Mouse (Mus musculus) lung, embryonic 15.5 days (tissue): ENCODE results near the gene Slc27a3. TPM values are rescaled to one million over a fixed set of nuclear protein-coding genes. Genes with fewer than 3 reads are reported as not detected.

Experiments used
- ATAC-seq: fragments of 200-750 bp; cut with Nextera tagmentation; 2 replicates; pipeline ENCODE4 v1.8.0; 2017; ENCODE audit warnings: moderate number of reproducible peaks, borderline replicate concordance; ENCODE audit not compliant: low FRiP score, low TSS enrichment; ENCODE audit errors: extremely low read depth
- H3K27ac ChIP-seq: fragments of 300-500 bp; sonication (generic); 2 replicates; pipeline ENCODE4 v1.5.1; 2015; ENCODE audit warnings: moderate library complexity, mild to moderate bottlenecking, inconsistent platforms
- H3K27me3 ChIP-seq: fragments of 300-500 bp; sonication (generic); 2 replicates; pipeline ENCODE4 v1.6.1; 2015; ENCODE audit warnings: inconsistent platforms
- H3K36me3 ChIP-seq: fragments of 300-500 bp; sonication (generic); 2 replicates; pipeline ENCODE4 v1.6.1; 2015; ENCODE audit warnings: inconsistent platforms
- H3K4me1 ChIP-seq: fragments of 300-500 bp; sonication (generic); 2 replicates; pipeline ENCODE4 v1.6.1; 2015; ENCODE audit warnings: inconsistent platforms
- H3K4me2 ChIP-seq: fragments of 300-500 bp; sonication (generic); 2 replicates; pipeline ENCODE4 v1.6.1; 2015; ENCODE audit warnings: inconsistent platforms, mild to moderate bottlenecking, moderate library complexity
- H3K4me3 ChIP-seq: fragments of 300-500 bp; sonication (generic); 2 replicates; pipeline ENCODE4 v1.5.1; 2015; ENCODE audit warnings: mild to moderate bottlenecking, inconsistent platforms
- H3K9ac ChIP-seq: fragments of 300-500 bp; sonication (generic); 2 replicates; pipeline ENCODE4 v1.6.1; 2015; ENCODE audit warnings: inconsistent platforms
- H3K9me3 ChIP-seq: fragments of 300-500 bp; sonication (generic); 2 replicates; pipeline ENCODE4 v1.6.1; 2016; ENCODE audit warnings: inconsistent platforms
- WGBS: fragments of 180-500 bp; shearing (Covaris S2); methylation state at CpG from one replicate; pipeline ENCODE4 v1.1.7; 2015; 5-methylcytosine and 5-hydroxymethylcytosine counted together
- polyA plus RNA-seq: library from polyadenylated mRNA; unstranded; fragments of >200 nt; fragmentation: Nextera tagmentation; extraction: Ambion mirVana; gene quantifications from 2 replicates; pipeline ENCODE4 v1.2.1, GENCODE M21; 2015

Slc27a3 gene
- polyA plus RNA-seq, 1 experiment from 2014 or later: 25.8 TPM

DNA sequence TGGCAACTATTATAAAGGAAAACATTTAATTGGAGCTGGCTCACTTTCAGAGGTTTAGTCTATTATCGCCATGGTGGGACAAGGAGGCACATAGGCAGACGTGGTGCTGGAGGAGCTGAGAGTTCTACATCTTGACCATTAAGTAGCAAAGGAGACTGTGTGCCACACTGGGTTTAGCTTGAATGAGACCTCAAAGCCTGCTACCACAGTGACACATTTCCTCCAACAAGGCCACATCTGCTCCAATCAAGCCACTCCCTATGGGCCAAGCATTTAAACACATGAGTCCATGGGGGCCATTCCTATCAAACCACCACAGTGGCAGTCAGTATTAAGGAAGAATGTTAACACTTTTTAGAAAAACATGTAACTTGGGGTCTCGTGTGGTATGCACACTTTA, 51.5 kb downstream of the Slc27a3 start:
- no peak for ATAC-seq

DNA sequence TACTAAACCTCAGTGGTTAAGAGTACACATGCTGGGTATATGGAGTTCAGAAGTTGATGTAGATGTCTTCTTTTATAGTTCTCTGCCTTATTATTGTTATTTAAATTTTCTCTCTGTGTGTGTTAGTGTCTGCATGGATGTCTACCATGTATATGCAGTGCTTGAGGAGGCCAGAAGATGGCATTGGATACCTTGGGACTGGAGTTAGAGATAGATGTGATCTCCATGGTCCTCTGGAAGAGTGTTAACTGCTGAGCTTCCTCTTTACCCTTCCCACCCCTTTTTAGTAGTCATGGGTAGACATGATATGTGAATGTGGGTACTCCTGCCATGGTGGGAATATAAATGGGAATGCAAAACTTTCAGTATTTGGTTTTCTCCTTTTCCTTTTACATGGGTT, 54.2 kb downstream of the Slc27a3 start:
- H3K27me3 ChIP-seq: no peaks in the 10 kb centered on the region
- H3K4me3 ChIP-seq: no peak overlapping the region
- no peaks in the 10 kb centered on the region for H3K4me1 ChIP-seq
- no peaks in the 10 kb centered on the region for H3K36me3 ChIP-seq
- H3K4me2 ChIP-seq: no peak overlapping the region
- no peak overlapping the region for H3K9ac ChIP-seq
- H3K27ac ChIP-seq: no peak overlapping the region
- no peak for ATAC-seq
- H3K9me3 ChIP-seq: no peaks in the 10 kb centered on the region

More for the DNA sequence above, 51.5 kb downstream of the Slc27a3 start:
- WGBS: 67% methylated on average over 3 of the region's 3 CpGs
- Histone ChIP-seq H3K9me3 (no peaks in the 10 kb centered on the region), H3K27ac (no peak overlapping the region), H3K9ac (no peak overlapping the region), H3K27me3 (no peaks in the 10 kb centered on the region), H3K4me2 (no peak overlapping the region), H3K4me3 (no peak overlapping the region), H3K4me1 (no peaks in the 10 kb centered on the region), H3K36me3 (peaks cover 14% of the 10 kb centered on the region)

Other genes starting within 250 kb of the Slc27a3 start
- 1,416 and 1,510 TPM in 2 replicates for gene Rps27, start 176.3 kb downstream of the Slc27a3 start, polyA plus RNA-seq
- 35.8 and 40.0 TPM in 2 replicates for gene Rab13, start 176.2 kb downstream of the Slc27a3 start, polyA plus RNA-seq
- gene Jtb, start 158.3 kb downstream of the Slc27a3 start, polyA plus RNA-seq: 90.2 and 100 TPM in 2 replicates
- 6.0 and 6.3 TPM in 2 replicates for gene Creb3l4, start 146.4 kb downstream of the Slc27a3 start, polyA plus RNA-seq
- 94.7 and 102 TPM in 2 replicates for gene Slc39a1, start 141.8 kb downstream of the Slc27a3 start, polyA plus RNA-seq
- 19.9 and 21.1 TPM in 2 replicates for gene Crtc2, start 135.8 kb downstream of the Slc27a3 start, polyA plus RNA-seq
- 3.4 and 4.8 TPM in 2 replicates for gene Dennd4b, start 124.8 kb downstream of the Slc27a3 start, polyA plus RNA-seq
- gene Gatad2b, start 96.8 kb downstream of the Slc27a3 start, polyA plus RNA-seq: 10.6 and 11.7 TPM in 2 replicates
- gene Ints3, start 43.7 kb upstream of the Slc27a3 start, polyA plus RNA-seq: 30.8 and 33.3 TPM in 2 replicates
- 17.3 and 21.0 TPM in 2 replicates for gene Npr1, start 75.9 kb upstream of the Slc27a3 start, polyA plus RNA-seq
- gene Ilf2, start 86.2 kb upstream of the Slc27a3 start, polyA plus RNA-seq: 208 and 219 TPM in 2 replicates
- gene Snapin, start 101.1 kb upstream of the Slc27a3 start, polyA plus RNA-seq: 77.3 and 85.6 TPM in 2 replicates
- gene Chtop, start 119.6 kb upstream of the Slc27a3 start, polyA plus RNA-seq: 154 TPM in 2 replicates
- gene S100a1, start 124.5 kb upstream of the Slc27a3 start, polyA plus RNA-seq: 42.8 and 45.3 TPM in 2 replicates
- 43.9 and 44.6 TPM in 2 replicates for gene S100a13, start 124.5 kb upstream of the Slc27a3 start, polyA plus RNA-seq
- gene S100a14, start 136.9 kb upstream of the Slc27a3 start, polyA plus RNA-seq: 7.9 and 12.6 TPM in 2 replicates
- gene S100a16, start 147.3 kb upstream of the Slc27a3 start, polyA plus RNA-seq: 217 and 233 TPM in 2 replicates
- 0.20 and 0.65 TPM in 2 replicates for gene S100a3, start 170.6 kb upstream of the Slc27a3 start, polyA plus RNA-seq
- not detected in 2 replicates for gene S100a2, start 200.3 kb upstream of the Slc27a3 start, polyA plus RNA-seq
- not detected in 2 replicates for gene Gm42674, start 212.0 kb upstream of the Slc27a3 start, polyA plus RNA-seq
- gene S100a4, start 213.8 kb upstream of the Slc27a3 start, polyA plus RNA-seq: 6.0 and 8.9 TPM in 2 replicates
- gene S100a5, start 218.6 kb upstream of the Slc27a3 start, polyA plus RNA-seq: not detected in 2 replicates
- 148 and 158 TPM in 2 replicates for gene S100a6, start 222.9 kb upstream of the Slc27a3 start, polyA plus RNA-seq